Mouse (Mus musculus): Measurements from ENCODE around the gene 9130230L23Rik. TPM values are rescaled to one million over a fixed set of nuclear protein-coding genes. Genes with fewer than 3 reads are reported as not detected.

The 9130230L23Rik gene
- polyA plus RNA-seq, 1 experiment from 2014 or later, result 0.15 TPM

DNA sequence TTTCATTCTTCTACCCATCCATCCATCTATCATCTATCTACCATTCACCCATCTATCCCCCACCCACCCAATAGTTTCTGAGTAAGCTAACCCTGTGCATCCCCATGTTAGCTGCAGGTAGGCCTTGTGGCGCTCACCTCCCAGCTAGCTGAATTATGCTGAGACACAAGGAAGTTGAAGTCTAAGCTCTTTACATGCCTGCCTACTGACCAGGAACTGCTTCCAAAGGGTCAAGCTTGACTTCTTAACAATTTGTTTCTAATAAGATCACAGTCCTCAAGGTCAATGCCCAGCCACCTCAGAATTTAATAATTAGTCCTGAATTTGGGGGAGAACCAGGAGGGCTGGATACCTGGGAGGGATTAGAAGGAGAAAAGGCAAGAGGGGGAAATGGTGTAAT is 28.7 kb upstream of the 9130230L23Rik start:
- Histone ChIP-seq H3K4me2 (replicated peaks) (no peak overlapping the region), H3K9me3 (no peaks in the 10 kb centered on the region), H3K36me3 (no peaks in the 10 kb centered on the region), H3K27me3 (no peaks in the 10 kb centered on the region), H3K9ac (replicated peaks) (no peak overlapping the region), H3K4me3 (no peak overlapping the region), H3K27ac (replicated peaks) (no peak overlapping the region), H3K4me1 (peaks cover 16% of the 10 kb centered on the region)
- WGBS, result 100% methylated on average over 1 of the region's 1 CpGs
- no peak for ATAC-seq (replicated peaks)

GRCm38 (mm10) chr5:66031699-66032098 is 27.6 kb upstream of the 9130230L23Rik start:
- WGBS, result 92% methylated on average over 5 of the region's 5 CpGs
- no peak overlapping the region for H3K9ac ChIP-seq (replicated peaks)
- no peaks in the 10 kb centered on the region for H3K27me3 ChIP-seq
- H3K4me3 ChIP-seq, result no peak overlapping the region
- H3K36me3 ChIP-seq, result no peaks in the 10 kb centered on the region
- H3K4me2 ChIP-seq (replicated peaks), result no peak overlapping the region
- no peak for ATAC-seq (replicated peaks)
- H3K27ac ChIP-seq (replicated peaks), result no peak overlapping the region
- H3K9me3 ChIP-seq, result no peaks in the 10 kb centered on the region
- H3K4me1 ChIP-seq, result peaks cover 12% of the 10 kb centered on the region; the same call in 1 of the 2 replicates

- no peak overlapping the region for H3K27ac ChIP-seq (replicated peaks)
- 95% methylated on average over 5 of the region's 5 CpGs for WGBS
- no peak overlapping the region for H3K9ac ChIP-seq (replicated peaks)
- no peak overlapping the region for H3K4me2 ChIP-seq (replicated peaks)
- H3K4me1 ChIP-seq, result no peaks in the 10 kb centered on the region
- no peaks in the 10 kb centered on the region for H3K36me3 ChIP-seq
- ATAC-seq (replicated peaks), result no peak
- H3K9me3 ChIP-seq, result no peaks in the 10 kb centered on the region
- no peaks in the 10 kb centered on the region for H3K27me3 ChIP-seq
- H3K4me3 ChIP-seq, result no peak overlapping the region
Measured at GRCm38 (mm10) chr5:66028232-66028631, 24.1 kb upstream of the 9130230L23Rik start.

- Histone ChIP-seq H3K4me1 (no peaks in the 10 kb centered on the region), H3K4me3 (no peak overlapping the region), H3K27ac (replicated peaks) (no peak overlapping the region), H3K4me2 (replicated peaks) (no peak overlapping the region), H3K9me3 (no peaks in the 10 kb centered on the region), H3K9ac (replicated peaks) (no peak overlapping the region), H3K36me3 (no peaks in the 10 kb centered on the region), H3K27me3 (no peaks in the 10 kb centered on the region)
- no peak for ATAC-seq (replicated peaks)
- 95% methylated on average over 8 of the region's 8 CpGs for WGBS
Measured at GRCm38 (mm10) chr5:66027206-66027605, 23.1 kb upstream of the 9130230L23Rik start.

- Histone ChIP-seq H3K27me3 (no peaks in the 10 kb centered on the region), H3K9ac (replicated peaks) (no peak overlapping the region), H3K4me2 (replicated peaks) (no peak overlapping the region), H3K4me3 (no peak overlapping the region), H3K4me1 (no peaks in the 10 kb centered on the region), H3K27ac (replicated peaks) (no peak overlapping the region), H3K9me3 (no peaks in the 10 kb centered on the region), H3K36me3 (no peaks in the 10 kb centered on the region)
- no peak for ATAC-seq (replicated peaks)
- 98% methylated on average over 31 of the region's 31 CpGs for WGBS
Measured at GRCm38 (mm10) chr5:66026796-66027195, 22.7 kb upstream of the 9130230L23Rik start.

DNA sequence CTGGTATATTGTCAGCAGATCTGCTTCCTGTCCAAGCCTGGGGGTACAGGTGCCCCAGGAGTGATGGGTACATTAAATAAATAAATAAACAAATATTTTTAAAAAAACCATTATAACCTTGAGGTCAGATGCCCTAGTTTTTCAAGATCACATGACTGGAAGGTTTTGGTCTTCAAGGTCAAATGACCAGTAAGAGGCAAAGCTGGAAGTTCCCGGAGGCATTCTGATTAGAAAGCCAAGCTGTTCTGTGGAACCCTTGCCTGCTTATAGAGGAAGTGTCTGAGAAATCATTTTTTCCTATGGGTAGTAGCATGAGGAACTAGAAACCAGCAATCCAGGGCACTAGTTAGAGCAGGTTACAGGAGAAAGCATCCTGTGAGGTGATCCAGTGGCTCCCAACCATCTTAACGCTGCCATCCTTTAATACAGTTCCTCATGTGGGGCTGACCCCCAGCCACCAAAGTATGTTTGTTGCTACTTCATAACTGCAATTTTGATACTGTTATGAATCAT is 11.4 kb upstream of the 9130230L23Rik start:
- Histone ChIP-seq H3K4me2 (replicated peaks) (no peak overlapping the region), H3K27ac (replicated peaks) (no peak overlapping the region), H3K9me3 (no peaks in the 10 kb centered on the region), H3K4me1 (no peaks in the 10 kb centered on the region), H3K27me3 (no peaks in the 10 kb centered on the region), H3K9ac (replicated peaks) (no peak overlapping the region), H3K36me3 (no peaks in the 10 kb centered on the region), H3K4me3 (no peak overlapping the region)
- WGBS, result 96% methylated on average over 2 of the region's 2 CpGs
- no peak for ATAC-seq (replicated peaks)

DNA sequence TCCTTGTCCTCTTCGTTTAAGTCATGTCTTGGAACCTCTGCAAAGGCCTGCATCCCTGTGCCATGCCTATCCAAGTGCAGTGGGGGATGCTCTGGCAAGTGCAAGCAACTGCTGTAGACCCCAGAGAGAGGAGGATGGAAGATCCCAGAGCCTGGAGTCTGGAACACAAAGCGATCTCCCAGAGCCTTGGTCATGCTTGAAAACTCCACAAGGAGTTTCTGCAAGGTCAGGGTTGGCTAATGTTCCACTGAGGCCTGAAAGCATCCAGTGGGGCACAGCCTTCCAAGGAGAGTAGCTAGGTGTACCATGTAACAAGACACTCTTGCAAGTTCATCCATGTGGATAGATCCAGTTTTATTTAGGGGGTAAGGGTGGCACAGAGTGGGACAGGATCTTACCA is 10.4 kb upstream of the 9130230L23Rik start:
- H3K27ac ChIP-seq (replicated peaks), result no peak overlapping the region
- H3K9ac ChIP-seq (replicated peaks), result no peak overlapping the region
- no peak overlapping the region for H3K4me3 ChIP-seq
- H3K4me1 ChIP-seq, result no peaks in the 10 kb centered on the region
- H3K4me2 ChIP-seq (replicated peaks), result no peak overlapping the region
- ATAC-seq (replicated peaks), result no peak
- H3K9me3 ChIP-seq, result no peaks in the 10 kb centered on the region
- WGBS, result 88% methylated on average over 2 of the region's 2 CpGs
- H3K36me3 ChIP-seq, result no peaks in the 10 kb centered on the region
- H3K27me3 ChIP-seq, result no peaks in the 10 kb centered on the region

GRCm38 (mm10) chr5:66013999-66014398 is 9.9 kb upstream of the 9130230L23Rik start:
- 82% methylated on average over 3 of the region's 3 CpGs for WGBS
- ATAC-seq (replicated peaks), result no peak
- Histone ChIP-seq H3K9ac (replicated peaks) (no peak overlapping the region), H3K27ac (replicated peaks) (no peak overlapping the region), H3K36me3 (no peaks in the 10 kb centered on the region), H3K9me3 (no peaks in the 10 kb centered on the region), H3K4me1 (no peaks in the 10 kb centered on the region), H3K4me3 (no peak overlapping the region), H3K4me2 (replicated peaks) (no peak overlapping the region), H3K27me3 (no peaks in the 10 kb centered on the region)

- ATAC-seq (replicated peaks), result no peak
- Histone ChIP-seq H3K4me2 (replicated peaks) (no peak overlapping the region), H3K4me1 (no peaks in the 10 kb centered on the region), H3K36me3 (no peaks in the 10 kb centered on the region), H3K4me3 (no peak overlapping the region), H3K27me3 (no peaks in the 10 kb centered on the region), H3K9me3 (no peaks in the 10 kb centered on the region), H3K27ac (replicated peaks) (no peak overlapping the region), H3K9ac (replicated peaks) (no peak overlapping the region)
- WGBS, result 91% methylated on average over 15 of the region's 15 CpGs
Measured at GRCm38 (mm10) chr5:66008245-66008967, 4.3 kb upstream of the 9130230L23Rik start.

DNA sequence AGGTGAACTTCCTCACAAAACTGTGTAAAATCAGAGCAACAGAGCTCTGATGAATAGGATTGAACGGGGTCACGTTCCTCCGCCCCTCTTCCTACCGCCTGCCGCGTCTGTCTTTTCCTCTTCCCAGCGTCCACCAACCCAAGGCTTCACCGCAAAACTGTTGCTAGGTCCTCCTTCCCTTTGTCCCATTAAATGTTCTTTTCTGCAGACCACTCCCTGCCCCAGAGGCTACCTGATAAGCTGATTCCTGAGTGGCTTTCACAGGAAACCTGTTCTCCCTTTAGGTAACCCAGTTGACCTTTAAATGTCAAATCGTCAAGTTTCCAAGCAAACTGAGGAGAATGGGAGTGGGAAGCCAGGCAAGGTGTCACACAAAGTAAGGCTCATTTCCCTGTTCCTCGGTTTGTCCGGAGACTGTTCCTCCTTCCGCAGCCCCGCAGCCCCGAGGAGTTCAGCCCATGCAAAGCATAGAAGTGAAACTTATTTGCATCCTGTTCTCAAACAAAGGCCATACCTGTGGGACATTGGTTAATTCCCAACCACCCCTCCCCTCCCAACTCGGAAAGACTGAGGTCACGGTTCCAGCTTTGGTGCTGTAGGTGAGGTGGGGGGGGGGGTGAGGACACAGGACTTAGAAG is 1.1 kb upstream of the 9130230L23Rik start:
- H3K27ac ChIP-seq (replicated peaks), result no peak overlapping the region
- H3K4me2 ChIP-seq (replicated peaks), result no peak overlapping the region
- no peaks in the 10 kb centered on the region for H3K27me3 ChIP-seq
- WGBS, result 42% methylated on average over 16 of the region's 16 CpGs
- H3K9me3 ChIP-seq, result no peaks in the 10 kb centered on the region
- no peak for ATAC-seq (replicated peaks)
- no peaks in the 10 kb centered on the region for H3K4me1 ChIP-seq
- H3K9ac ChIP-seq (replicated peaks), result no peak overlapping the region
- no peak overlapping the region for H3K4me3 ChIP-seq
- no peaks in the 10 kb centered on the region for H3K36me3 ChIP-seq

GRCm38 (mm10) chr5:66001232-66001631 is 2.9 kb downstream of the 9130230L23Rik start:
- 75% methylated on average over 5 of the region's 5 CpGs for WGBS
- Histone ChIP-seq H3K9ac (replicated peaks) (no peak overlapping the region), H3K4me3 (no peak overlapping the region), H3K9me3 (no peaks in the 10 kb centered on the region), H3K4me2 (replicated peaks) (no peak overlapping the region), H3K27ac (replicated peaks) (no peak overlapping the region), H3K27me3 (no peaks in the 10 kb centered on the region), H3K36me3 (no peaks in the 10 kb centered on the region), H3K4me1 (no peaks in the 10 kb centered on the region)
- no peak for ATAC-seq (replicated peaks)

DNA sequence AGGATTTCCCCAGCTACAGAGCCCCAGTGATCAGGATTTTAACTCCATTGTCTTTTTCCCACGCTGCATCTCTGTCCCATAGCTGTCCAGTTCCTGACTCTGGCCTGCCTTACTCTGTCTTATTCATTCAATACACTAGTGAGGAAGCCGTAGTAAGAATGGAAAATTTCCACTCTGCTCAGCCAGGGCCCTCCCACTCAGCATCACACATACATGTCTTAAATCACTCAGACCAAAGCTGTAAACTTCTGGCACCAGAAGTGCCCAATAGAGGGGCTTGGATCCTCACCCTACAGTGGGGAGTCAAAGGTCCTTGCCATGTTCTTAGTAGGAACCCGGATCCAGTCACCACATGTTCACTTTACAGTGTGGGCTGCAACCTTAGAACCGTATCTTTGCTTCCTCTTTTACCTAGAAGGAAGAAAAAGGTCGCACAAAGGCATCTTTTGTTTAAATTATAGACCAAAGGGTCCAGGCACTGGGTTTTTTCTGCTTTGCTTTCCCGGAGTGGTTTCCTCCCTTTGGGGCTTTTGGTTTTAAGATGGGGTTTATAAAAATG is 3.4 kb downstream of the 9130230L23Rik start:
- H3K4me2 ChIP-seq (replicated peaks), result no peak overlapping the region
- H3K4me3 ChIP-seq, result no peak overlapping the region
- no peaks in the 10 kb centered on the region for H3K9me3 ChIP-seq
- 78% methylated on average over 6 of the region's 6 CpGs for WGBS
- H3K9ac ChIP-seq (replicated peaks), result no peak overlapping the region
- no peaks in the 10 kb centered on the region for H3K4me1 ChIP-seq
- ATAC-seq (replicated peaks), result no peak
- H3K36me3 ChIP-seq, result no peaks in the 10 kb centered on the region
- H3K27me3 ChIP-seq, result no peaks in the 10 kb centered on the region
- H3K27ac ChIP-seq (replicated peaks), result no peak overlapping the region
